Mouse (Mus musculus): Measurements from ENCODE around the gene Tns1.
A peak's percentile ranks its signal among the peaks of the same experiment; 100 is the strongest.

Tns1 gene

GRCm38 (mm10) chr1:74030901-74031360 lies 93.3 kb downstream of the Tns1 start:
- DNase-seq, result peak; percentile 83 to 90

DNA sequence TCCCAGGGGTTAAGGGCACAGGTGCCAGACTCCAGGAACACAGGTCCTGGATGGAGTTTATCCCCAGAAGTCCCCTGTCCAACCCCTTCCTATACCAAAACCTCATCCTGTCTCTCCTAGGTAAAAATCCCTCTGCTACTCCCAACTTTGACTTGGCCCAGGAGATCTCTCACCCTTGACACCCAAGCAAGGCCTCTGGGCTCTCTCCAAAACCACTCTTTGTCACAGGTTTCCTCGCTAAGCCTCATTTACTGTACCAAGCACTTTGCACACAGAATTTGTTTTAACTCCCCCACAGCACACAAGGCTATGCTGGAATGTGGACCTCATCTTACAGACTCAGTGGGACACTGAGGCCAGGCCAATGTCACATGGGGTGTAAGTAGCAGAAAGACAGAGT lies 94.0 kb downstream of the Tns1 start:
- no peak for DNase-seq

GRCm38 (mm10) chr1:74029669-74030068 lies 94.6 kb downstream of the Tns1 start:
- DNase-seq, result no peak

DNA sequence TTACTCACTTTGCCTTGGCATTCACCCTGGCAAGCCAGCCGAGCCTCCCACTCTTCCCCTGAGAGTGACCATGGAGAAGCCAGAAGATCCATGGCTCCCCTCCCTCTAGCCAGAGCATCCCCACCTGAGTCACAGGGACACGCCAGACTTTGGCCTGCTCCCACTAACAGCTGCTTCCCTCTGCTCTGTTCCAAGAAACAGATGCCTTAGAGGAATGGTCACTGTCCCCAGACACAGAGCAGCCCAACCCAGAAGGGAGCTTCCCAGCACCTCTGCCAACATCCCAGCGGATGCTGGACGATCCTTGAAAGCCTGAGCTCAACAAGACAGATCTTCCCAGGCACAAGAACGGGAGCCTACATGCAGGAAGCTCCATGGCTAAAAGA lies 95.4 kb downstream of the Tns1 start:
- DNase-seq, result peak in 1 of 2 experiments; percentile 77

- DNase-seq, result no peak
Measured at GRCm38 (mm10) chr1:74028118-74028880, 96.0 kb downstream of the Tns1 start.

DNA sequence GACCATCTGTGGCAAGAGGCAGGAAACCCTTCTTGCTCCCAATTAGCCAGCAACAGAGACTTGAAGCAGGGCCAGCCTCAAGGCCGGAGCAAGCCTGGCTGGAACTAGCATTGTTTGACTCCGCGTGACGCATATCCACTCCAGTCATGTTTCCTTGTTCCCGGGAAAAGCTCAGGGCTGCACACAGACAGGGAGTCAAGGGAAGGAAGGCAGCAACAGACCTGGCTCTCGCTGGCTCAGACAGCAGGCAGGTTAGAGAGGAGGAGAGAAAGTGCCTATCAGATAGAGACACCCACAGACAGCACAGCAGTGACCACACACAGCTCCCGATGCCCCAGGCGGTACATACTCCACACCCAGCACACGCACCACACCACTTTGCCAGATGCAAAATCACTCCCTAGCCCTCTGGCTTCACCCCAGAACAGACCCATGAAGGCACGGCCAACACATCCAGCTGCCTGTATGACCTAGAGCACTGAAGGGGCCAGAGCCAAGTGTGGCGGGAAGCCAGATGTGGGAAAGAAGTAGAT lies 96.6 kb downstream of the Tns1 start:
- peak; percentile 84 to 91 for DNase-seq

- DNase-seq, result peak; percentile 41 to 60
Measured at GRCm38 (mm10) chr1:74026703-74027195, 97.5 kb downstream of the Tns1 start.

DNA sequence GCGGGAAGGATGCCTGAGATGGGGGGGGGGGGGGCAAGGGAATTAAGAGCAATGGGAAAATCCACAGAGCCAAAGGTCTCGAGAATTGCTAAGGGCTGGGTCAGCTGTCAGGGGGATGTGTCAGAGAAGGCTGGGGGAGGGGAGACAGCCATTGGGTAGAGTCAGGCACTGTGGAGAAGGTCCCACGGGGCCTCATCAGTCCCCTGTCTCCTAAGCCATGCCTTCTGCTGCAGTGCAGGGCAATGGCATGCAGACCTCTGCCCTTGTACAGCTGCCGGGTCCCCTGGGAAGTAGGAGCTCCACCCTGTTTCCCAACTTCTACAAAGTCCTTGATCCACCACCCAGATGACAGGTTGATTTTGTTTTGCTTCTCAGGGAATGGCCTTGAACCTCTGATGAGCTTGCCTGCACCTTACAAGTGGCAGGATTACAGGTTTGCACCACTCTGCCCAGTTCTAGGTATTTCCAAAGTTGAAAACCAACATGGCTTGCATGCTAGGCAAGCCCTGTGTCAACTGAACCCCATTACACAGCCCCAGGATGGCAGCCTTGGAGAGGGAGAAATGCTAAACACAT lies 98.5 kb downstream of the Tns1 start:
- DNase-seq, result peak; percentile 44 to 72

DNA sequence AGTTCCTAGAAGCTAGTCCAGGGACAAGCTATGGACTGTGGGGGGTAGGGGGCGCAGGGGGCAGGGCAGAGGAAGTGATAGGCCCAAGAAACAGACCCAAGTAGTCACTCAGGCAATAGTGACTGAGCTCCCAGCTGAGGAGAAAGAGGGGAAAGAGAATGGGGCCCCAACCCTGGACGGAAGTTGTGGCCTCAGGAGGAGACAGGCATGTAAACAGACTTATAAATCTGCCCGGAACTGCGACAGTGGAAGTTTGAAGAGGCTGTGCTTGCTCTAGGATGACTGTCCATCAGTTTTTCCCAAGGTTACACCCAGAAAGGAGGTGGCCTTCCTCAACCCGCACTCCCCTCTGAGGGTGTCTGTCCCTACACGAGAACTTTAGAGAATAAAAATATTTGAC lies 99.0 kb downstream of the Tns1 start:
- DNase-seq, result peak; percentile 61 to 69

DNA sequence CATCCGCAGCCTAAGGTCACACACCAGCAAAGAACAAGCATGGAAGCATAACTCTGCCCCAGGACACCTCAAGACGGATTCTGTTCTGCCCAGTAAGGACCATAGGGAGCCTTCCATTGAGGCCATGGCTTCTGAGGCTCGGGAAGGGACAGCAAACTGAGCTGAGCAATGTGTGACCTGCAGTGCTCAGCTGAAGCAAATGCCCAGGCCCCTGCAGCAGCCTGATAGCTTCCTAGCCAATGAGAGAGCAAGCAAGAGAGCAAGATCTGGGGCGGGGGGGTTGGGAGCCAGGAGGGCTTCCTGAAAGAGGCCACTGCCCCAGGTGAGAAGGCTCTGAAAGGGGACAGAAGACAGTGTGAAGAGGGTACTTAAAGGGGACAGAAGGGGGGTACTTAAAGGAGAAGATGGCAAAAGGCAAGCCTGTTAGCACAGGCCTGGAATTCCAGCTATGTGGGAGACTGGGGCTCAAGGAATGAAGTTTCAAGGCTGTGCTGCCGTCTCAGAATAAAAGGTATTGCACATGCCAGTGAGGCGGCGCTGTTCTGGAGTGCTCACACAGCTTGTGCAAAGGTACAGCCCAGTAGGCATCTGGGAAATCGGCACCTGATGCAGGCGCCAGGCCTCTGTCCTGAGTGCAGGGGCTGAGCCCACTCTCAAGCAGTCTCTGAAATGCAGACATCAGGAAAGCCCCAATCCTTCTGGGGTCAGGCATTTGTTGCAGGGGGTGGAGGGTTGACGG lies 99.6 kb downstream of the Tns1 start:
- peak; percentile 39 to 69 for DNase-seq

GRCm38 (mm10) chr1:74022998-74023397 lies 101.3 kb downstream of the Tns1 start:
- no peak for DNase-seq

DNA sequence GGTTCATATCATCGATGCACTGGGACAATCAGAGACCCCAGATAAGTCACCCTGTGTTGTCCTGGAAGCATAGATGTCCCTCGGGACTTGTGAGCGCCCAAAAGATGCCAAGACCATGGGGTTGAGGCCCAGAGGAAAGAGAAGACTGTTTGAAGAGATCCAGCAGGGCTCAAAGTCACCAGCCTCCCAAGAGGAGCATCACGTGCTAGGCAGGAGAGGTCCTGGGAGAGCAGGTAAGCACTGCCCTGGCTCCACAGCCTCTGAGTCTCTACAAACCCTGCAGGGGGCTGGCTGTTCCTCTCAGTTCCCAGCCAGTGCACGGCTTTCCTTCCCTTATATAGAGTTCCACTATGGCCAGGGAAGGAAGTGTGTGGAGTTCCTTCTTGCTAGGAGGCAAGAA lies 101.7 kb downstream of the Tns1 start:
- DNase-seq, result no peak

- no peak for DNase-seq
Measured at GRCm38 (mm10) chr1:74020235-74020634, 104.0 kb downstream of the Tns1 start.

GRCm38 (mm10) chr1:74017399-74018172 lies 106.7 kb downstream of the Tns1 start:
- DNase-seq, result peak; percentile 76 to 90

GRCm38 (mm10) chr1:74016618-74017017 lies 107.6 kb downstream of the Tns1 start:
- DNase-seq, result peak; percentile 52 to 79

DNA sequence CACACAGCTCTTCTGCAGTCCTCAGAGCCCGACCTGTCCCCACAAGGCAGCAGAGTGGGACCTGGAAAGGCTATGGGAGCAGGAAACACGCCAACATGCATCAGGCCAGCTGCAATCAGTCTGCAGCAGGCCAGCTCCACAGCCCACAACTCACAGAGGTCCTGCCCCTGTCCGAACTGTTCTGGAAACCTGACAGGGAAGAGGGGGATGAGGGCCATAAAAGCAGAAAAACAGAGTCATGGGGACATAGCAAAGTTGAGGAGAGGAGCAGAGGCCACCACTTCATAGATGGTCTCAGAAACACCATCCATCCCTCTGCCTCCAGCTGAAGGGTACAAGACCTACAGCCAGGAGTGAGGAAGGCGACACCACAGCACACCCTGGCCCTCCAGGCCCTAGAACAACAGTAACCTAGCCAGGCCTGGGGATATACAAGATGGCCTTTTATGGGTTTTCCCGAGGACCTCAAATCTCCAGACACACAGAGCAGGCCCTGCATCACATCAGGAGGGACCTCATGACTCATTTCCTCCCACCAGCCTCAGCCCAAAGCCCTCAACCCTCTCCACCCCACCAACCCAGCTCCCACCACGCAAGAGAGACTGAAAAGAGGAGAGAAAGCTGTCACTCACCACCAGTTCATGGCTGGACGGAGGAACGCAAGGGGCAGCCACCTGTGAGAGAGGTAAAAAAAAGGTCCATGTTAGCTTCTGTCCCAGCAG lies 108.6 kb downstream of the Tns1 start:
- peak; percentile 68 to 91 for DNase-seq

DNA sequence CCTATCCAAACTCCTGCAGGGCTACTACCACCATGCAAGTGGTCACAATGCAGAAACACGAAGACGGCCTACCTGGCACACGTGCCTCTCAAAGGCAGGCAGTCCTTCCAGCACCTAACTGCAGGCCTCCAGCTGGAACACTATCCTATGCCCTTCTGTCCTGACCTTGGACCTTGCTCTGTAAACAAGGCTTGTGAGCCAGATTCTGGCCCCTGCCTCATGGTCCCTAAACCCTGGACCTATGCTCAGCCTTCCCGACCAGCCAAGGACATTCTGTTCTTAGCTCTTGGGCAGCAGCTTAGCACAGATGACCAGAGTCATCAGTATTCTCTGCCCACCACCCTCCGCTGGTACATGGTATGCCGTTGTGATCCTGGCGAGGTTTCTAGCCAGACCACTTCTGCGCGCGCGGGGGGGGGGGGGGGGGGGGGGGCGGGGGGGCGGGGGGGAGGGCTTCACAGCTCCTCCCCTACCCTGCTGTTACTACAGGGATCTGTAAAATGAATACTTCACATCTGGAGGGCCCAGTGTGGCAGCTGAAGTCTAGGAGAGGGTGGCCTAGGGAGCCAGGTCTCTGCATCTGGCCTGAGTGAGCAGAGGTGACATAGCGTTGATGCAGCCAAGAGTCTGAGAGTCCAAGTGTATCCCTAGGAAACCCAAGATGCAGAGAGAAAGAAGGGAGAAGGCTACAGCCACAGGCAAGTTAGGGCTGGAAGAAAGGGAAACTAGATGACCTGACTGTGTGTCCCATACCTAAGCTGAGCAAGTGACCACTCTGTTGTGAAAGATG lies 109.5 kb downstream of the Tns1 start:
- DNase-seq, result peak in 1 of 2 experiments; percentile 72

DNA sequence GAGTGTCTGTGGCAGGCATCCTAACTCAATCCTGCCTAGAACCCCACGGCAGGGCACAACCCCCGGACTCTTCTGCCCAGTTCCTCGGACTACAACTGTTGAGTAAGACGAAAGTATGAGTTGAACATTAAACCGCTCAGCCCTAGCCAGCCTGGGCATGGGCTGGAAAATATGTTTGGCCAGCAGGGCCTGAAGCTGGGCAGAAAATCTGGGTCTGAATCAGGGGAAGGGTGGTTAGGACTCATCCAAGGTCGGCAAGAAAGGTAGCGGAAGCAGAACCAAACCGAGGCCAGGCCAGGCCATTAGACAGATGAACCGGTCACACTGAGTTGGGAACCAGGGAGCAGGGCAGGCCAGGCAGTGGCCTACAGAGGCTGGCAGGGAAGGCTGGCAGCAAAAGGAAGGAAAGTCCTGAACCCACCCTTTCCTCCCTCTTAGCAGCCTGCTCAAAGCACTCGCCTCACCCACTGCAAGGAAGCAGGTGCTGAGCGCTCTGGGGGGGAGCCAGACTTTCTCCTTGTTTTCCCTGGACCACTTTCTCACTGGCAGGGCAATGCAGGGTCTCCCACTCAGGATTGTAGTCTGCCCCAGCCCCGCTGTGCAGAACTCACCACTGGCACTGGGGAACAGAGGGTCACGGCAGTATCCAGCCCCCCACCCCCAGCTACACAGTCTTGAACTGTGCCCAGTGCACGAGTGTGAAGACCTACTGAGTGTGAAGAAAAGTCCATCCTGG lies 110.8 kb downstream of the Tns1 start:
- peak; percentile 45 to 61 for DNase-seq

DNA sequence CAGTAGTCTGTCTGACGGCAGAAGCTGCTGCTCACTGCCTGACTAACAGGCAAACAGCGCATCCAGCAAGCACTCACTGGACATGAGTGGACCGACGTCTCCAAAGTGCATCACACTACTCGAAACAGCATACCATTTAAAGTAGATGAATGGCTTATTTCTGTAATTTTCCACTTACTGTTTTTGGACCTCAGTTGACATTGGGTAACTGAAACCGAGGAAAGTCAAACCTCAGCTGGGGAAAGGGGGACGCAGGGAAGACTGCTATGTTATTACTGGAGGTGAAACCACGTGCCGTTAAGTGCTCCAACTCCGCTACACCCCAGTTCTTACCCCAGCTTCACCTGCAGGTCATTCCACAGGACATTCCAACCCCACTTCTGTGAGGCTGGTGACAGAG lies 111.5 kb downstream of the Tns1 start:
- peak in 1 of 2 experiments; percentile 38 for DNase-seq

DNA sequence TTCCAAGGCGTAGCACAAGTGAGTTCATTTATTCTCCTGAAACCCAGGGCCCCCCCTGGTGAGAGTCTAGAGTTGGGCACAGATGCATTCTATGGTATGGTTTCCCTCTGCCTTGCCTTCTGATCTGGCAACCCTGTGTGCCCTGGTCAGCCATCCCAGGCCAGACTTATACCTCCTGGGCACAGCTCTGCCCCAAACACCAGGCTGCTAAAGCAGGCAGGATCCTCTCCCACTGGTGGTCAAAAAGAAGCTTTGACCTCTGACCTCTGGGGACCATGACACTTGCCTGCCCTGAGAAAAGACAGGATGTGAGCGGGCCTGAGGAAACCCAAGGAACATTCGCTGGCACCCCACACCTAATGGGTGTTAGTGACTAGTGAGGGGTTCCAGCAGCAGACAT lies 114.8 kb downstream of the Tns1 start:
- DNase-seq, result peak in 1 of 2 experiments; percentile 26
